Mouse (Mus musculus): Measurements from ENCODE around the gene Txndc17. TPM values are rescaled to one million over a fixed set of nuclear protein-coding genes. Genes with fewer than 3 reads are reported as not detected.

The Txndc17 gene
- polyA plus RNA-seq, 1 experiment from 2014 or later, result 642 TPM

- Histone ChIP-seq H3K27ac (ENCODE audit: low read depth, low read length) (no peak overlapping the region; the same call in 1 of the 2 replicates), H3K9ac (ENCODE audit: low read depth, low read length) (no peak overlapping the region), H3K4me2 (replicated peaks; ENCODE audit: low read depth) (no peak overlapping the region), H3K4me3 (ENCODE audit: low read depth, low read length) (no peak overlapping the region), H3K36me3 (ENCODE audit: control insufficient read depth, insufficient read depth) (no peaks in the 10 kb centered on the region), H3K4me1 (replicated peaks; ENCODE audit: control insufficient read depth, insufficient read depth, low read length) (no peaks in the 10 kb centered on the region), H3K9me3 (ENCODE audit: control insufficient read depth) (no peaks in the 10 kb centered on the region), H3K27me3 (replicated peaks; ENCODE audit: control insufficient read depth, insufficient read depth, low read length) (no peaks in the 10 kb centered on the region)
- no peak for TF ChIP-seq CTCF (IDR thresholded peaks at IDR 0.05; ENCODE audit: low read depth)
- 74% methylated on average over 10 of the region's 10 CpGs for WGBS
- ATAC-seq, result no peak
Measured at GRCm38 (mm10) chr11:72226020-72226791, 18.9 kb downstream of the Txndc17 start.

DNA sequence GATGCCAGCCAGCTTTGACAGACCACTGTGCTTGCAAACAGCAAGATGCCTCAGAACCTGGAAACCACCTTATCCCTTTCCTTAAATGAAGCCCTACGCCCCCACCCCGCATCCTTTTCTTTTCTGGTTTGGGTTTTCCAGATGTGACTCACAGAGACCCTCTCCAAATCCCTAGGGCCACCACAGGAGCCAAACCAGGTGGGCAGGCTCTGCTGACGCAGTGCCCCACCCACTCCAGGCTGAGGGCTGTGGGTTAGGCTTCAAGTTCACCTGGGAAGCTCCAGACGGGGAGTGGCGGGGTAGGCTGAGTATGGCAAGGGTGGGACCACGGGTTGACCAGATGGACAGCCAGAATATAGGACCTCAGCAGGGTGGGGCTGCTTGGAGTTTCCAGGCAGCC lies 19.6 kb downstream of the Txndc17 start:
- Histone ChIP-seq H3K9ac (ENCODE audit: low read depth, low read length) (no peak overlapping the region), H3K9me3 (ENCODE audit: control insufficient read depth) (no peaks in the 10 kb centered on the region), H3K27me3 (replicated peaks; ENCODE audit: control insufficient read depth, insufficient read depth, low read length) (no peaks in the 10 kb centered on the region), H3K4me2 (replicated peaks; ENCODE audit: low read depth) (no peak overlapping the region), H3K4me3 (ENCODE audit: low read depth, low read length) (no peak overlapping the region), H3K4me1 (replicated peaks; ENCODE audit: control insufficient read depth, insufficient read depth, low read length) (no peaks in the 10 kb centered on the region), H3K27ac (ENCODE audit: low read depth, low read length) (no peak overlapping the region), H3K36me3 (ENCODE audit: control insufficient read depth, insufficient read depth) (no peaks in the 10 kb centered on the region)
- TF ChIP-seq CTCF (IDR thresholded peaks at IDR 0.05; ENCODE audit: low read depth), result no peak
- no peak for ATAC-seq
- 72% methylated on average over 6 of the region's 6 CpGs for WGBS

- Histone ChIP-seq H3K9ac (ENCODE audit: low read depth, low read length) (no peak overlapping the region), H3K36me3 (ENCODE audit: control insufficient read depth, insufficient read depth) (no peaks in the 10 kb centered on the region), H3K27ac (ENCODE audit: low read depth, low read length) (no peak overlapping the region), H3K4me1 (replicated peaks; ENCODE audit: control insufficient read depth, insufficient read depth, low read length) (no peaks in the 10 kb centered on the region), H3K9me3 (ENCODE audit: control insufficient read depth) (no peaks in the 10 kb centered on the region), H3K4me3 (ENCODE audit: low read depth, low read length) (no peak overlapping the region), H3K27me3 (replicated peaks; ENCODE audit: control insufficient read depth, insufficient read depth, low read length) (no peaks in the 10 kb centered on the region), H3K4me2 (replicated peaks; ENCODE audit: low read depth) (no peak overlapping the region)
- 78% methylated on average over 4 of the region's 4 CpGs for WGBS
- ATAC-seq, result no peak
- no peak for TF ChIP-seq CTCF (IDR thresholded peaks at IDR 0.05; ENCODE audit: low read depth)
Measured at GRCm38 (mm10) chr11:72228513-72228912, 21.2 kb downstream of the Txndc17 start.

- 80% methylated on average over 7 of the region's 7 CpGs for WGBS
- no peak overlapping the region for H3K4me2 ChIP-seq (replicated peaks; ENCODE audit: low read depth)
- H3K9ac ChIP-seq (ENCODE audit: low read depth, low read length), result no peak overlapping the region
- no peaks in the 10 kb centered on the region for H3K36me3 ChIP-seq (ENCODE audit: control insufficient read depth, insufficient read depth)
- no peaks in the 10 kb centered on the region for H3K4me1 ChIP-seq (replicated peaks; ENCODE audit: control insufficient read depth, insufficient read depth, low read length)
- no peaks in the 10 kb centered on the region for H3K27me3 ChIP-seq (replicated peaks; ENCODE audit: control insufficient read depth, insufficient read depth, low read length)
- ATAC-seq, result no peak
- TF ChIP-seq CTCF (IDR thresholded peaks at IDR 0.05; ENCODE audit: low read depth), result no peak
- no peak overlapping the region for H3K27ac ChIP-seq (ENCODE audit: low read depth, low read length)
- no peak overlapping the region for H3K4me3 ChIP-seq (ENCODE audit: low read depth, low read length)
- H3K9me3 ChIP-seq (ENCODE audit: control insufficient read depth), result no peaks in the 10 kb centered on the region
Measured at GRCm38 (mm10) chr11:72232068-72232467, 24.7 kb downstream of the Txndc17 start.

- Histone ChIP-seq H3K9me3 (ENCODE audit: control insufficient read depth) (no peaks in the 10 kb centered on the region), H3K36me3 (ENCODE audit: control insufficient read depth, insufficient read depth) (no peaks in the 10 kb centered on the region), H3K9ac (ENCODE audit: low read depth, low read length) (no peak overlapping the region), H3K27me3 (replicated peaks; ENCODE audit: control insufficient read depth, insufficient read depth, low read length) (no peaks in the 10 kb centered on the region), H3K4me3 (ENCODE audit: low read depth, low read length) (no peak overlapping the region), H3K4me2 (replicated peaks; ENCODE audit: low read depth) (no peak overlapping the region), H3K4me1 (replicated peaks; ENCODE audit: control insufficient read depth, insufficient read depth, low read length) (no peaks in the 10 kb centered on the region), H3K27ac (ENCODE audit: low read depth, low read length) (no peak overlapping the region)
- 53% methylated on average over 1 of the region's 1 CpGs for WGBS
- no peak for TF ChIP-seq CTCF (IDR thresholded peaks at IDR 0.05; ENCODE audit: low read depth)
- no peak for ATAC-seq
Measured at GRCm38 (mm10) chr11:72232991-72233390, 25.6 kb downstream of the Txndc17 start.

- H3K4me2 ChIP-seq (replicated peaks; ENCODE audit: low read depth), result no peak overlapping the region
- no peaks in the 10 kb centered on the region for H3K4me1 ChIP-seq (replicated peaks; ENCODE audit: control insufficient read depth, insufficient read depth, low read length)
- H3K9ac ChIP-seq (ENCODE audit: low read depth, low read length), result no peak overlapping the region
- no peak overlapping the region for H3K4me3 ChIP-seq (ENCODE audit: low read depth, low read length)
- no peaks in the 10 kb centered on the region for H3K27me3 ChIP-seq (replicated peaks; ENCODE audit: control insufficient read depth, insufficient read depth, low read length)
- no peak for TF ChIP-seq CTCF (IDR thresholded peaks at IDR 0.05; ENCODE audit: low read depth)
- ATAC-seq, result no peak
- 75% methylated on average over 5 of the region's 5 CpGs for WGBS
- no peaks in the 10 kb centered on the region for H3K9me3 ChIP-seq (ENCODE audit: control insufficient read depth)
- no peaks in the 10 kb centered on the region for H3K36me3 ChIP-seq (ENCODE audit: control insufficient read depth, insufficient read depth)
- no peak overlapping the region for H3K27ac ChIP-seq (ENCODE audit: low read depth, low read length)
Measured at GRCm38 (mm10) chr11:72234013-72234412, 26.7 kb downstream of the Txndc17 start.
